Mouse (Mus musculus): ENCODE data around the gene Fscn3.

DNA sequence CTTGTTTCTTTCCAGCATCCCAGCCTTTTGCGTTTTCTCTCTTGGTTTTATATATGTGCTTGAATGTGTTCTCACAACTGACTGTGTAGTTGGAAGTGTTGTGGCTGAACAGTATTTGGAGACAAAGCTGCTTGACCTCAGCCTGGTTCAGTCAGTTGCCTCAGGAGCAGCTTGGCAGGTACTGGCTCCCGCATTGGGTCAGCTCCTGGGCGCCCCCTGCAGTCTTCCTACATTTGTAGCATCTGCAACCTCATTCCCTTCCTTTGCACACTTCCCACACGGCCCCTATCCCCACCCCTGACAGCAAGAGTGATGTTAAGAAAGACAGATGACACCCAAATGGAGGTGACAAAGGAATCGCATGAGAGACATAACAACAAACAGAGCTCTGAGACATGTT is 32.9 kb downstream of the Fscn3 start:
- TF ChIP-seq POLR2A (IDR thresholded peaks at IDR 0.05; ENCODE audit: low read depth, low read length) (no peak), NRF1 (IDR thresholded peaks at IDR 0.05; ENCODE audit: low read depth, low read length) (no peak), CTCF (conservative IDR thresholded peaks at IDR 0.05 in 1 of 2, IDR thresholded peaks at IDR 0.05 in 1 of 2; ENCODE audit: low read depth in 2 of 2, low read length in 2 of 2) (peak; percentile 18 to 76; a peak in 3 of 4 replicates), HCFC1 (IDR thresholded peaks at IDR 0.05; ENCODE audit: low read depth, low read length) (no peak), EP300 (IDR thresholded peaks at IDR 0.05; ENCODE audit: low read length) (no peak), MAFK (IDR thresholded peaks at IDR 0.05; ENCODE audit: insufficient replicate concordance, low read length) (no peak), ZMIZ1 (IDR thresholded peaks at IDR 0.05; ENCODE audit: low read depth, low read length) (no peak), E2F4 (IDR thresholded peaks at IDR 0.05; ENCODE audit: insufficient replicate concordance, low read depth, low read length) (no peak), USF1 (IDR thresholded peaks at IDR 0.05; ENCODE audit: low read depth, low read length) (no peak), GABPA (IDR thresholded peaks at IDR 0.05; ENCODE audit: insufficient replicate concordance, low read depth, low read length) (no peak), TCF12 (IDR thresholded peaks at IDR 0.05; ENCODE audit: low read depth, low read length) (no peak), POLR2AphosphoS2 (IDR thresholded peaks at IDR 0.05; ENCODE audit: low read depth, low read length) (no peak)

All from CH12.LX (cell line).